Mouse (Mus musculus) right cerebral cortex, postnatal 14 days (tissue): ENCODE results near the gene Ltbp1.

Experiments
- DNase-seq: peaks from one replicate; pipeline ENCODE4 v3.0.0; 2022

The Ltbp1 gene

GRCm38 (mm10) chr17:75005685-75006680 is 615 bp downstream of the Ltbp1 start:
- peak; percentile 34 for DNase-seq

- DNase-seq: no peak
Measured at GRCm38 (mm10) chr17:75010955-75011354, 5.6 kb downstream of the Ltbp1 start.

- DNase-seq: no peak
Measured at GRCm38 (mm10) chr17:75013211-75013610, 7.8 kb downstream of the Ltbp1 start.

GRCm38 (mm10) chr17:75013868-75014267 is 8.5 kb downstream of the Ltbp1 start:
- DNase-seq: peak; percentile 23

DNA sequence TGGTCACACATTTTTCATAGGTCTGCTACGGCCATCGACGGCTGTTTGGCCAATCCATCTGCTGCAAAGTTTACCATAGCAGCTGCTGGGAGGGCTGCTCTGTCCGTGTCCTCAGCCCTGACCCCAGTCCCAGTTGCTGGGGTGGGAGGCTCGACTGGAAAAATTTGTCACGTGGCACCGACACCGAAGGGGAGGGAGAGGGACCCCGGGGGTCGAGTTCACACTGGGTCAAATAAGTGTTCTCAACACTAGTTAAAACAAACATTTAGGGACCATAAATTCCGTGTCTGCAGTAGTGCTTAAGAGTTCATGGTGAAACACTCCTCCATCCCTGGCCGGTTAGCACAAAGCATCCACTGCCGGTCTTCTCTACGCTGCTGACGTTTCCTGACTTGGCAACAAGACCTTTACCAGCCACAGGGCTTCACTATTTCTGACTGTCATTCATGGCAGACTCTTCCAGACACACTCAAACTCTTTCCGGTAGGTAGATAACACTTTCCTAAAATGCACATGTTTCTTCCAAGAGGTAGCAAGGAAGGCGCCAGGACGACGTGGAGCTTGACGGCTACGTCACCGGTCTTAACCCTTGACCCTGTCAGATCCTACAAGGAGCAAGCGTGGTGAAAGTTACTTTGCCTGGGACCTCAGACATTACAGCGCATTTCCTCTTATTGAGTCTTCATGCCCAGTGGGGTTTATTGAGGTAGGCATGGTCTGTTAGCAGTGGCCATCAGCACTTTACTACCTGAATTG is 9.4 kb downstream of the Ltbp1 start:
- DNase-seq: no peak

DNA sequence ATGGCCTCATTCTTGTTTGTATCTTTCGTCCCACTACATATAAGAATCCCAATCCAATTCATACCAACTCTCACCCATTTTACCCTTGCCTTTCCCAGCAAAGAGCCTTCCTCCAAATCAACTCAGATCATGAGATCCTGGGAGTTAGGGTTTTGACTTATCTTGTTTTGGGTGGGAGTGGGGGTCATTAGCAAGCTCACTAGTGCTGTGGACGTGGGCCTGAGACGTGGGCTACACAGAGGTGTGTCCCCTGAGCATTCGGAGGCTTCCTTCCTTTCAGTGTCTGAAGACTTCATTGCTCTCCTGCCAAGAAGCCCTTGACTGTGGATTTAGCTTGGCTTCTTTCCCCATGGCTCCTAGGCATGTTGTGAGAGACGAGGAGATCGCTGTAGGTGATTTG is 10.2 kb downstream of the Ltbp1 start:
- no peak for DNase-seq

- DNase-seq: peak; percentile 38
Measured at GRCm38 (mm10) chr17:75017423-75017822, 12.1 kb downstream of the Ltbp1 start.

- no peak for DNase-seq
Measured at GRCm38 (mm10) chr17:75018142-75018541, 12.8 kb downstream of the Ltbp1 start.

DNA sequence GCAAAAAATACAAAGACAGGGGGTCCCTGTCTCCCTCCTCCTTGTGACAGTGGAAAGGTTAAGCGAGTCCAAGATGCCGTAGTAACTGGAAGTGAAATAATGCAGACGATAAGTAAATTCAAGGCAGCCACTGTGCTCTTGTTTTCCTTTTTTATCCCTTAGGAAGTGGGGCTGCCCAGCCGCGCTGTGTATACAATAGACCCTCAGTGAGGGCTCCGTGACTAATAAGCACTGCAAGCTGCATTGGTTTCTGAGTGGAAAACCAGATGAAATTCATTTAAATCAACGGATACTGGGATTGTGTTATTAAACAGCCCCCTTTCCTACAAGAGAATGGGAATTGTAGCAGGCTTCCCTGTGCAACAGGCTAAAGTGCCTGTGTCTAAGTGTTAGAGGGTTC is 14.7 kb downstream of the Ltbp1 start:
- DNase-seq: no peak

- DNase-seq: no peak
Measured at GRCm38 (mm10) chr17:75020619-75021018, 15.3 kb downstream of the Ltbp1 start.

- peak; percentile 23 for DNase-seq
Measured at GRCm38 (mm10) chr17:75027358-75028131, 22.2 kb downstream of the Ltbp1 start.

DNA sequence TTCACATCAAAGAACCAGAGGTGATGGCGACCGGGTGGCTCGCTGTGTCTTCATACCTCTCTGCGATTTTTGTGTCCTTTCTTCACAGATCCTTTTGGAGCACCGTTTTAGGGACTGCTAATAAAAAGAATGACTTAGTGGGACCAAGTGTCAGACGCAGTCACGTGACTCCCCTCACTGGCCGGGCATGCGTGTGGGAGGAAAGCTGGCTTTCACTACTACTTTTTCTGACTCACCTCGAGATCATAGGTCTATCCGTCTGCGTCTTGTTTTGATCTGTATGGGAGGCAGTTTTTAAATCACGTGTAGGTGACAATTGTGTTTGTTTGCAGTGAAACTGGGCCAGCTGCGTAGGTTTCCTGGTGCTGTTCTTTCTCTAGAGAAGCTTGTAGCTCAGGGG is 28.0 kb downstream of the Ltbp1 start:
- no peak for DNase-seq

DNA sequence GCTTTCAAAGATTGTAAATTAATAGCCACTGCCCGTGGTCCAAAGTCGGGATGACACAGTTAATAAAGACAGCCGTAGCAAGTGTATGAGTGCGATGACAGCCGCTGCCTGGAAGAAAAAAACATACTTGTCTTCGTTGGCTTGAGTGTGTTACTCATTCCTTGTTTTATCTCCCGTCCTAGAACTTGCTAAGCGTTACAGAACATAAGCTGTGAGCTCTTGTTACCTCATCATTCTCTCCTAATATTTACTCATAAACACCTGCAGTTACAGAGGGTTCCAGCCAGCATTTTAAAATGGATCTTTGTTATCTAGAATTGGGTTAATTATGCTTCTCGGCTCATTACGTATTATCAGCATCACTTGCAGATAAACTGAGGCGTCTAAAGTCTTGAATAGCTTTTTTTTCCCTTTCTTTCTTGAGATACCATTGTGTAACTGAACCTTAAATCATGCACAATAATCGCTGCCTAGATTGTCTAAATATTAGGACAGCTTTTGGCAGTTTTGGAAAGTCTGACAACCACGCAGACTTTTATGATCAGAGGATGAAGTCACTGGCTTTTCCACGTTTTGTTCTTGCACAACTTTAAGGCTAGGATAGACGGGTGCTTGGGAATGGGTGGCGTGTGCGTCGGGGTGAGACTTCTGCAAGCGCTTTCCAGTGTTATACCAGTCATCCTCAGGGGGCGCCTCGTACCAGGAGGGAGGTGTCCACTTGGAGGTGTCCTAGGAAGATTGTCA is 28.7 kb downstream of the Ltbp1 start:
- no peak for DNase-seq

GRCm38 (mm10) chr17:75036881-75037280 is 31.5 kb downstream of the Ltbp1 start:
- no peak for DNase-seq

GRCm38 (mm10) chr17:75039017-75039416 is 33.6 kb downstream of the Ltbp1 start:
- DNase-seq: no peak

GRCm38 (mm10) chr17:75049366-75049969 is 44.1 kb downstream of the Ltbp1 start:
- no peak for DNase-seq

DNA sequence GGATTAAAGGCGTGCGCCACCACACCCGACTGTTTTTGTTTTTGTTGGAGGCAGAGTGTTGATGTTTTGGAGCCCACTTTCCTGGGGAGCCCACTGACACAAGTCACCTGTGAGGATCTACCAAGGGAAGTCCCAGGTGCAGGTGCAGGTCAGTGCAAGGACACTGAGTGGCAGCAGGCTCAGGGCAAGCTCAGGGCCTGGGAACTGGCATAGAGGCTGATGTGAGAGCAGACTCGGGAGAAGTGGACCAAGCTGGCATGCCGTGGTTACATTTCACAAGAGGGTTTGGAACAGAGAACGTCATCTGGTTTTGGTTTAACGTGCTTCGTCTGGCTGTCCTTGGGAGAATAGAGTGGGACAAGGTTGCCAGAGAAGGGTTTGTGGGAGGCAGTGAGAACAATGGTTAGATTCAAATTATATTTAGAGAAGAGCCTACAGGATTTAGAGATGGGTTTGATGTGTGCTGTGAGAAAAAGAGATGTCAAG is 46.1 kb downstream of the Ltbp1 start:
- no peak for DNase-seq

DNA sequence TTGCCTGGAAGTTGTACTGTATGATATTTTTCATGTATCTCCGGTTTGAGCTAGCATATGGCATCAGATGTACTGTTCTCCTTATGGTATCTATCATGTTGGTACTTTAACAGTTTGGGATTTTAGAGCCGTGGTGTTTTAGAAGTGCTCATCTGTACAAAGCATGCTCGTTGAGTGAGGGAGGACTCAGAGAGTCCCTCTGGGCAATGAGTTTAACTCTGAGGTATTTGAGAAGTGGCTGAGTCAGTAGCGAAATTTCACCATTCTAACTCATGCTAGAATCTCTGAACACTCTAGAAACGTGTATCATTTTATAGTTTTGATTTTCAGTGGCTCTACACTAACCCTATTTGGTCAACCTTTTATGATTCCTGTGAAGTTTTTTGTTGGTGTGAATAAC is 49.9 kb downstream of the Ltbp1 start:
- no peak for DNase-seq

DNA sequence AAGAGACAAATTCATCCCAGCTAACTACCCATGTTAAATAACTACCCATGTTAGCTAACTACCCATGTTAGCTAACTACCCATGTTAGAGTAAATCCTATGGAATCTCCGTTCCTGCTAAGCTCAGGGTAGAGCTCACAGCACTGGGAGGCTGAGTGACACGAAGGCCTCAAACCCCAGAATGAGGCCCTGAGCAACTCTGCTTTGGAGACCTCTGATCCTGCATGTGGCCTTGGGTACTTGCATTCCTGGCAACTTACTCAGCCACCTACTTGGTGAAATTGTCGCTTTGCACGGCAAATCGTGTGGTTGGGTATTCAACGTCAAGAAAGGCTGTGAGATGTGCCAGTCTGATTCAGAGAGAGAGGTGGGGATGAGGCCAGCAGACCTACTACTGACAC is 50.6 kb downstream of the Ltbp1 start:
- DNase-seq: no peak

GRCm38 (mm10) chr17:75056631-75057030 is 51.3 kb downstream of the Ltbp1 start:
- DNase-seq: no peak

GRCm38 (mm10) chr17:75066340-75066739 is 61.0 kb downstream of the Ltbp1 start:
- DNase-seq: no peak

DNA sequence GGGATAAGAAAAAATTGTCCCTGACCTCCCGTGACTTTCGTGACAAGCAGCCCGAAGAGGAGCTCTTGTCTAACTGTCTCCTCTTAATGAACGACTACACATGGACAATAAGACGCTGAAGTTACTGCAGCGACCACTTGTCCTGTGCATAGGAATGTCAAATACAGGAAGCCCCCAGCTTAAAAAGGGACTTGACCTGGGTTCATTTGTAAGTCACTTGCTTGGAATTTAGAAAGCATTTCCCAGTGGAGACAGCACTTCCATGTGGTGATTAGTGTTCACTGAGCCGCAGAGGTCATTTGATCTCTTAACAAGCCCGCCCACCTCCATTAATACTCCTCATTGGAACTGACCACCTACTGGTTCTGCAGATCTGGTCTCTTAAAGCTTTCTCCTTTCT is 61.9 kb downstream of the Ltbp1 start:
- no peak for DNase-seq
